Mouse (Mus musculus) 3T3-L1 (cell line): ENCODE measurements at regions not wholly inside any gene's neighbourhood (a gene's known extent, or its start where the extent isn't known, plus 50 kb on each side); places are given as distances from the start of the nearest gene placed in this dataset.
A peak's percentile ranks its signal among the peaks of the same experiment; 100 is the strongest.

ENCODE experiments used
- DNase-seq: peaks from one replicate; pipeline ENCODE4 v3.0.0-alpha.2; 2015; ENCODE audit warnings: low read depth, low spot score

GRCm38 (mm10) chr2:99236968-99237367, 569.9 kb upstream of the Gm10800 start:
- peak; percentile 65 for DNase-seq
